Mouse (Mus musculus): ENCODE results near the gene Sfpq. TPM values are rescaled to one million over a fixed set of nuclear protein-coding genes. Genes with fewer than 3 reads are reported as not detected.
A peak's percentile ranks its signal among the peaks of the same experiment; 100 is the strongest.

Sfpq gene
- polyA plus RNA-seq, 1 experiment from 2014 or later = 179 TPM

- Histone ChIP-seq H3K9ac (replicated peaks) (no peak overlapping the region), H3K4me1 (replicated peaks) (0 out of 2 replicates have a peak, but pooled peaks cover 4% of the 10 kb centered on the region), H3K27me3 (no peaks in the 10 kb centered on the region), H3K36me3 (no peaks in the 10 kb centered on the region), H3K9me3 (0 out of 2 replicates have a peak, but pooled peaks cover 4% of the 10 kb centered on the region), H3K4me3 (replicated peaks) (no peak overlapping the region), H3K27ac (no peak overlapping the region), H3K4me2 (no peak overlapping the region)
- ATAC-seq (ENCODE audit: insufficient number of reproducible peaks, insufficient read depth, low FRiP score, low TSS enrichment, low read depth) = no peak
- 71% methylated on average over 1 of the region's 1 CpGs for WGBS
Observed at GRCm38 (mm10) chr4:127074915-127075314, 53.8 kb downstream of the Sfpq start.

- peaks cover 4% of the 10 kb centered on the region; the same call in 1 of the 2 replicates for H3K36me3 ChIP-seq
- H3K4me2 ChIP-seq = peak within 1 kb of the TSS; percentile 65
- H3K27me3 ChIP-seq = no peaks in the 10 kb centered on the region
- H3K27ac ChIP-seq = peak within 1 kb of the TSS; percentile 89
- peak; percentile 95 for ATAC-seq (ENCODE audit: insufficient number of reproducible peaks, insufficient read depth, low FRiP score, low TSS enrichment, low read depth)
- WGBS = under 1% methylated on average over 46 of the region's 46 CpGs
- peak within 1 kb of the TSS; percentile 51 for H3K4me3 ChIP-seq (replicated peaks)
- 0 out of 2 replicates have a peak, but pooled peaks cover 4% of the 10 kb centered on the region for H3K4me1 ChIP-seq (replicated peaks)
- 0 out of 2 replicates have a peak, but pooled peaks cover 1% of the 10 kb centered on the region for H3K9me3 ChIP-seq
- peak within 1 kb of the TSS; percentile 69 for H3K9ac ChIP-seq (replicated peaks)
Observed at GRCm38 (mm10) chr4:127076875-127077548, 55.9 kb downstream of the Sfpq start, which contains the start of gene Zmym6. Gene Zmym6 (plus strand): TSS chr4:127077383.

- H3K4me3 ChIP-seq (replicated peaks) = no peak overlapping the region
- no peak for ATAC-seq (ENCODE audit: insufficient number of reproducible peaks, insufficient read depth, low FRiP score, low TSS enrichment, low read depth)
- H3K4me1 ChIP-seq (replicated peaks) = 0 out of 2 replicates have a peak, but pooled peaks cover 4% of the 10 kb centered on the region
- no peak overlapping the region for H3K27ac ChIP-seq
- H3K4me2 ChIP-seq = no peak overlapping the region
- peaks cover 7% of the 10 kb centered on the region; the same call in 1 of the 2 replicates for H3K36me3 ChIP-seq
- 38% methylated on average over 1 of the region's 1 CpGs for WGBS
- no peak overlapping the region for H3K9ac ChIP-seq (replicated peaks)
- no peaks in the 10 kb centered on the region for H3K27me3 ChIP-seq
- H3K9me3 ChIP-seq = no peaks in the 10 kb centered on the region
Observed at GRCm38 (mm10) chr4:127080806-127081205, 59.7 kb downstream of the Sfpq start.

- H3K9ac ChIP-seq (replicated peaks) = no peak overlapping the region
- no peak overlapping the region for H3K4me2 ChIP-seq
- H3K4me1 ChIP-seq (replicated peaks) = no peaks in the 10 kb centered on the region
- no peak for ATAC-seq (ENCODE audit: insufficient number of reproducible peaks, insufficient read depth, low FRiP score, low TSS enrichment, low read depth)
- WGBS = 86% methylated on average over 2 of the region's 2 CpGs
- peaks cover 12% of the 10 kb centered on the region; the same call in 1 of the 2 replicates for H3K36me3 ChIP-seq
- H3K27ac ChIP-seq = no peak overlapping the region
- H3K4me3 ChIP-seq (replicated peaks) = no peak overlapping the region
- H3K9me3 ChIP-seq = no peaks in the 10 kb centered on the region
- H3K27me3 ChIP-seq = no peaks in the 10 kb centered on the region
Observed at GRCm38 (mm10) chr4:127083131-127083530, 62.0 kb downstream of the Sfpq start.

GRCm38 (mm10) chr4:127085761-127086160 lies 64.6 kb downstream of the Sfpq start:
- Histone ChIP-seq H3K4me2 (no peak overlapping the region), H3K27me3 (no peaks in the 10 kb centered on the region), H3K9ac (replicated peaks) (no peak overlapping the region), H3K4me3 (replicated peaks) (no peak overlapping the region), H3K36me3 (peaks cover 32% of the 10 kb centered on the region), H3K9me3 (no peaks in the 10 kb centered on the region), H3K27ac (no peak overlapping the region), H3K4me1 (replicated peaks) (no peaks in the 10 kb centered on the region)
- 88% methylated on average over 1 of the region's 1 CpGs for WGBS
- ATAC-seq (ENCODE audit: insufficient number of reproducible peaks, insufficient read depth, low FRiP score, low TSS enrichment, low read depth) = no peak

Other genes starting within 250 kb of the Sfpq start
- 34.3 and 39.3 TPM in 2 replicates for gene Zmym4, start 53.2 kb upstream of the Sfpq start, polyA plus RNA-seq (2016; fragmentation: Nextera tagmentation; extraction: Ambion mirVana)
- 26.2 and 30.2 TPM in 2 replicates for gene Zmym1, start 39.8 kb downstream of the Sfpq start, polyA plus RNA-seq (2016; fragmentation: Nextera tagmentation; extraction: Ambion mirVana)
- 28.7 and 31.0 TPM in 2 replicates for gene Zmym6, start 56.1 kb downstream of the Sfpq start, polyA plus RNA-seq (2016; fragmentation: Nextera tagmentation; extraction: Ambion mirVana)
- 13.6 and 15.2 TPM in 2 replicates for gene Tmem35b, start 102.4 kb downstream of the Sfpq start, polyA plus RNA-seq (2016; fragmentation: Nextera tagmentation; extraction: Ambion mirVana)
- 0.31 and 0.42 TPM in 2 replicates for gene Dlgap3, start 147.9 kb downstream of the Sfpq start, polyA plus RNA-seq (2016; fragmentation: Nextera tagmentation; extraction: Ambion mirVana)
- 49.0 and 52.5 TPM in 2 replicates for gene Smim12, start 222.5 kb downstream of the Sfpq start, polyA plus RNA-seq (2016; fragmentation: Nextera tagmentation; extraction: Ambion mirVana)